Mouse (Mus musculus) midbrain, embryonic 12.5 days (tissue): ENCODE results near the gene Mipol1. TPM values are rescaled to one million over a fixed set of nuclear protein-coding genes. Genes with fewer than 3 reads are reported as not detected.

ENCODE experiments used
- ATAC-seq: fragments of 200-750 bp; cut with Nextera tagmentation; 2 replicates; pipeline ENCODE4 v1.8.0; 2017; ENCODE audit warnings: low read depth, moderate TSS enrichment, moderate library complexity; ENCODE audit not compliant: low FRiP score
- H3K27ac ChIP-seq: fragments of 300-500 bp; sonication (generic); replicated peaks from 2 replicates; pipeline ENCODE4 v1.5.1; 2016; ENCODE audit warnings: mild to moderate bottlenecking
- H3K27me3 ChIP-seq: fragments of 300-500 bp; sonication (generic); 2 replicates; pipeline ENCODE4 v1.6.1; 2016; ENCODE audit warnings: mild to moderate bottlenecking
- H3K36me3 ChIP-seq: fragments of 300-500 bp; sonication (generic); 2 replicates; pipeline ENCODE4 v1.6.1; 2016
- H3K4me1 ChIP-seq: fragments of 300-500 bp; sonication (generic); 2 replicates; pipeline ENCODE4 v1.6.1; 2016
- H3K4me2 ChIP-seq: fragments of 300-500 bp; sonication (generic); replicated peaks from 2 replicates; pipeline ENCODE4 v1.6.1; 2016; ENCODE audit warnings: mild to moderate bottlenecking, moderate library complexity
- H3K4me3 ChIP-seq: fragments of 300-500 bp; sonication (generic); 2 replicates; pipeline ENCODE4 v1.5.1; 2016; ENCODE audit warnings: mild to moderate bottlenecking
- H3K9ac ChIP-seq: fragments of 300-500 bp; sonication (generic); replicated peaks from 2 replicates; pipeline ENCODE4 v1.6.1; 2016; ENCODE audit warnings: mild to moderate bottlenecking, moderate library complexity
- H3K9me3 ChIP-seq: fragments of 300-500 bp; sonication (generic); 2 replicates; pipeline ENCODE4 v1.6.1; 2016; ENCODE audit warnings: mild to moderate bottlenecking
- WGBS: fragments of 180-500 bp; shearing (Covaris S2); methylation state at CpG from one replicate; pipeline ENCODE4 v1.1.7; 2016; 5-methylcytosine and 5-hydroxymethylcytosine counted together
- polyA plus RNA-seq: library from polyadenylated mRNA; unstranded; fragments of >200 nt; fragmentation: Nextera tagmentation; extraction: Ambion mirVana; gene quantifications from 2 replicates; pipeline ENCODE4 v1.2.1, GENCODE M21; 2016

Gene Mipol1
- polyA plus RNA-seq, 1 experiment from 2014 or later, result 7.9 TPM

- Histone ChIP-seq H3K27ac (no peak overlapping the region), H3K4me1 (no peaks in the 10 kb centered on the region), H3K4me3 (no peak overlapping the region), H3K36me3 (no peaks in the 10 kb centered on the region), H3K4me2 (no peak overlapping the region), H3K27me3 (no peaks in the 10 kb centered on the region), H3K9ac (no peak overlapping the region), H3K9me3 (no peaks in the 10 kb centered on the region)
- no peak for ATAC-seq
- 81% methylated on average over 3 of the region's 3 CpGs for WGBS
Observed at GRCm38 (mm10) chr12:57447331-57447730, 217.1 kb downstream of the Mipol1 start.

GRCm38 (mm10) chr12:57449299-57449698, 219.1 kb downstream of the Mipol1 start:
- no peaks in the 10 kb centered on the region for H3K4me1 ChIP-seq
- 85% methylated on average over 1 of the region's 1 CpGs for WGBS
- no peak overlapping the region for H3K4me3 ChIP-seq
- no peak for ATAC-seq
- H3K27me3 ChIP-seq, result no peaks in the 10 kb centered on the region
- H3K4me2 ChIP-seq, result no peak overlapping the region
- no peaks in the 10 kb centered on the region for H3K9me3 ChIP-seq
- no peaks in the 10 kb centered on the region for H3K36me3 ChIP-seq
- H3K9ac ChIP-seq, result no peak overlapping the region
- no peak overlapping the region for H3K27ac ChIP-seq

GRCm38 (mm10) chr12:57450017-57450583, 219.9 kb downstream of the Mipol1 start:
- no peak overlapping the region for H3K4me2 ChIP-seq
- H3K27me3 ChIP-seq, result no peaks in the 10 kb centered on the region
- no peak overlapping the region for H3K9ac ChIP-seq
- no peaks in the 10 kb centered on the region for H3K4me1 ChIP-seq
- no peak for ATAC-seq
- WGBS, result 83% methylated on average over 5 of the region's 5 CpGs
- H3K4me3 ChIP-seq, result no peak overlapping the region
- H3K9me3 ChIP-seq, result no peaks in the 10 kb centered on the region
- no peaks in the 10 kb centered on the region for H3K36me3 ChIP-seq
- no peak overlapping the region for H3K27ac ChIP-seq

GRCm38 (mm10) chr12:57456911-57457310, 226.7 kb downstream of the Mipol1 start:
- peaks cover 3% of the 10 kb centered on the region; the same call in 1 of the 2 replicates for H3K4me1 ChIP-seq
- H3K27me3 ChIP-seq, result no peaks in the 10 kb centered on the region
- H3K36me3 ChIP-seq, result no peaks in the 10 kb centered on the region
- no peak overlapping the region for H3K4me2 ChIP-seq
- no peak overlapping the region for H3K27ac ChIP-seq
- H3K9ac ChIP-seq, result no peak overlapping the region
- H3K9me3 ChIP-seq, result no peaks in the 10 kb centered on the region
- ATAC-seq, result no peak
- WGBS, result 23% methylated on average over 4 of the region's 4 CpGs
- no peak overlapping the region for H3K4me3 ChIP-seq

GRCm38 (mm10) chr12:57457339-57457738, 227.1 kb downstream of the Mipol1 start:
- H3K4me2 ChIP-seq, result no peak overlapping the region
- 16% methylated on average over 4 of the region's 4 CpGs for WGBS
- peak; percentile 62; the same call in 1 of the 2 replicates for ATAC-seq
- H3K27ac ChIP-seq, result no peak overlapping the region
- H3K4me3 ChIP-seq, result no peak overlapping the region
- H3K27me3 ChIP-seq, result no peaks in the 10 kb centered on the region
- H3K36me3 ChIP-seq, result no peaks in the 10 kb centered on the region
- no peaks in the 10 kb centered on the region for H3K9me3 ChIP-seq
- peaks cover 3% of the 10 kb centered on the region; the same call in 1 of the 2 replicates for H3K4me1 ChIP-seq
- no peak overlapping the region for H3K9ac ChIP-seq

- H3K9me3 ChIP-seq, result no peaks in the 10 kb centered on the region
- no peak for ATAC-seq
- H3K4me2 ChIP-seq, result no peak overlapping the region
- no peaks in the 10 kb centered on the region for H3K27me3 ChIP-seq
- no peak overlapping the region for H3K9ac ChIP-seq
- H3K4me1 ChIP-seq, result peaks cover 4% of the 10 kb centered on the region; the same call in 1 of the 2 replicates
- H3K27ac ChIP-seq, result no peak overlapping the region
- no peaks in the 10 kb centered on the region for H3K36me3 ChIP-seq
- H3K4me3 ChIP-seq, result no peak overlapping the region
- 77% methylated on average over 12 of the region's 12 CpGs for WGBS
Observed at GRCm38 (mm10) chr12:57464520-57465334, 234.5 kb downstream of the Mipol1 start.

GRCm38 (mm10) chr12:57471786-57472185, 241.6 kb downstream of the Mipol1 start:
- Histone ChIP-seq H3K4me3 (no peak overlapping the region), H3K27me3 (no peaks in the 10 kb centered on the region), H3K36me3 (no peaks in the 10 kb centered on the region), H3K9me3 (no peaks in the 10 kb centered on the region), H3K4me1 (0 out of 2 replicates have a peak, but pooled peaks cover under 1% of the 10 kb centered on the region), H3K9ac (no peak overlapping the region), H3K4me2 (no peak overlapping the region), H3K27ac (no peak overlapping the region)
- no peak for ATAC-seq
- 87% methylated on average over 8 of the region's 8 CpGs for WGBS

GRCm38 (mm10) chr12:57476876-57477275, 246.6 kb downstream of the Mipol1 start:
- no peaks in the 10 kb centered on the region for H3K27me3 ChIP-seq
- no peaks in the 10 kb centered on the region for H3K4me1 ChIP-seq
- no peak overlapping the region for H3K9ac ChIP-seq
- no peak for ATAC-seq
- no peak overlapping the region for H3K4me3 ChIP-seq
- H3K27ac ChIP-seq, result no peak overlapping the region
- no peaks in the 10 kb centered on the region for H3K9me3 ChIP-seq
- no peaks in the 10 kb centered on the region for H3K36me3 ChIP-seq
- no peak overlapping the region for H3K4me2 ChIP-seq
- WGBS, result 80% methylated on average over 3 of the region's 3 CpGs

- no peak overlapping the region for H3K27ac ChIP-seq
- no peaks in the 10 kb centered on the region for H3K4me1 ChIP-seq
- H3K9ac ChIP-seq, result no peak overlapping the region
- H3K4me2 ChIP-seq, result no peak overlapping the region
- H3K9me3 ChIP-seq, result no peaks in the 10 kb centered on the region
- no peak overlapping the region for H3K4me3 ChIP-seq
- no peak for ATAC-seq
- no peaks in the 10 kb centered on the region for H3K36me3 ChIP-seq
- WGBS, result 69% methylated on average over 2 of the region's 2 CpGs
- H3K27me3 ChIP-seq, result no peaks in the 10 kb centered on the region
Observed at GRCm38 (mm10) chr12:57481823-57482222, 251.6 kb downstream of the Mipol1 start.

- Histone ChIP-seq H3K36me3 (no peaks in the 10 kb centered on the region), H3K27me3 (no peaks in the 10 kb centered on the region), H3K27ac (0 out of 2 replicates have a peak overlapping the region, but pooled peaks have one; percentile 15), H3K4me2 (no peak overlapping the region), H3K4me1 (no peaks in the 10 kb centered on the region), H3K9me3 (no peaks in the 10 kb centered on the region), H3K4me3 (no peak overlapping the region), H3K9ac (no peak overlapping the region)
- ATAC-seq, result no peak
- 66% methylated on average over 6 of the region's 6 CpGs for WGBS
Observed at GRCm38 (mm10) chr12:57496347-57497119, 266.3 kb downstream of the Mipol1 start.

- ATAC-seq, result no peak
- H3K4me2 ChIP-seq, result no peak overlapping the region
- H3K9ac ChIP-seq, result no peak overlapping the region
- H3K27ac ChIP-seq, result no peak overlapping the region
- H3K36me3 ChIP-seq, result no peaks in the 10 kb centered on the region
- H3K4me3 ChIP-seq, result no peak overlapping the region
- H3K9me3 ChIP-seq, result no peaks in the 10 kb centered on the region
- H3K4me1 ChIP-seq, result no peaks in the 10 kb centered on the region
- H3K27me3 ChIP-seq, result no peaks in the 10 kb centered on the region
- WGBS, result 82% methylated on average over 7 of the region's 7 CpGs
Observed at GRCm38 (mm10) chr12:57500246-57500645, 270.0 kb downstream of the Mipol1 start.

- no peaks in the 10 kb centered on the region for H3K9me3 ChIP-seq
- no peak overlapping the region for H3K9ac ChIP-seq
- no peak overlapping the region for H3K4me3 ChIP-seq
- no peak overlapping the region for H3K4me2 ChIP-seq
- H3K27me3 ChIP-seq, result 0 out of 2 replicates have a peak, but pooled peaks cover 2% of the 10 kb centered on the region
- H3K4me1 ChIP-seq, result no peaks in the 10 kb centered on the region
- 74% methylated on average over 7 of the region's 7 CpGs for WGBS
- no peaks in the 10 kb centered on the region for H3K36me3 ChIP-seq
- no peak for ATAC-seq
- H3K27ac ChIP-seq, result no peak overlapping the region
Observed at GRCm38 (mm10) chr12:57505329-57505728, 275.1 kb downstream of the Mipol1 start.
